Mouse (Mus musculus): Measurements from ENCODE around the gene Appl1. TPM values are rescaled to one million over a fixed set of nuclear protein-coding genes. Genes with fewer than 3 reads are reported as not detected.
A peak's percentile ranks its signal among the peaks of the same experiment; 100 is the strongest.
"Not testable (repeated sequence)": the region's sequence is repeated elsewhere in the genome, so short reads cannot be mapped to it uniquely, and the experiment has no call there.

Gene Appl1
- polyA plus RNA-seq, 1 experiment from 2014 or later, result 62.4 TPM

GRCm38 (mm10) chr14:26976212-26976611 is 5.2 kb upstream of the Appl1 start:
- 76% methylated on average over 7 of the region's 7 CpGs for WGBS
- DNase-seq (ENCODE audit: low spot score), result peak; percentile 53
- Histone ChIP-seq H3K4me3 (ENCODE audit: low read depth, low read length) (no peak overlapping the region), H3K9me3 (replicated peaks; ENCODE audit: control insufficient read depth, low read length) (peaks cover 6% of the 10 kb centered on the region), H3K4me1 (ENCODE audit: control insufficient read depth, insufficient read depth, low read length) (no peaks in the 10 kb centered on the region), H3K9ac (ENCODE audit: low read length) (no peak overlapping the region), H3K27me3 (replicated peaks; ENCODE audit: control insufficient read depth, insufficient read depth, low read length) (no peaks in the 10 kb centered on the region), H3K4me2 (ENCODE audit: low read length) (no peak overlapping the region), H3K36me3 (ENCODE audit: control insufficient read depth, insufficient read depth, low read length) (no peaks in the 10 kb centered on the region), H3K27ac (ENCODE audit: low read depth, low read length) (no peak overlapping the region)
- ATAC-seq, result no peak

DNA sequence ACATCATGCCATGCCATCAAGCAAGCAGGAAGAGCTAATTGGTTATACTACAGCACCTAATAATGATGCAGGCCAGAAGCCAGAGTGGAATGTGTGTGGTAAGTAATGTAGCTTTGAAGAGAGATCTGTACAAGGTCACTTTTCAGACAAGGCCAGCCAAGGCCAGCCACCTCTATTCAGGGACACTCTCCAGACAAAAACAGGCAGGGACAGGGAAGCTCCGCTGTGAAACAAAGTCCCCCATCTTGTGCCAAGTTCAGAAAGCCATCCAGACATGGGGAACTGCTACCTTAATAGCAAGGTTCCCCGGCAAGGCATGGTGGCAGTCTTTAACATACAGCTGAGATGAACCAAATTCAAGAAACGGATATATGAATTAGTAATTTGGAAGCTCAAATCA is 4.5 kb upstream of the Appl1 start:
- ATAC-seq, result no peak
- Histone ChIP-seq H3K27me3 (replicated peaks; ENCODE audit: control insufficient read depth, insufficient read depth, low read length) (no peaks in the 10 kb centered on the region), H3K4me3 (ENCODE audit: low read depth, low read length) (no peak overlapping the region), H3K4me1 (ENCODE audit: control insufficient read depth, insufficient read depth, low read length) (no peaks in the 10 kb centered on the region), H3K27ac (ENCODE audit: low read depth, low read length) (no peak overlapping the region), H3K36me3 (ENCODE audit: control insufficient read depth, insufficient read depth, low read length) (no peaks in the 10 kb centered on the region), H3K9me3 (replicated peaks; ENCODE audit: control insufficient read depth, low read length) (no peaks in the 10 kb centered on the region), H3K9ac (ENCODE audit: low read length) (no peak overlapping the region), H3K4me2 (ENCODE audit: low read length) (no peak overlapping the region)
- 80% methylated on average over 3 of the region's 3 CpGs for WGBS
- DNase-seq (ENCODE audit: low spot score), result no peak

- Histone ChIP-seq H3K9ac (ENCODE audit: low read length) (no peak overlapping the region), H3K4me3 (ENCODE audit: low read depth, low read length) (no peak overlapping the region), H3K36me3 (ENCODE audit: control insufficient read depth, insufficient read depth, low read length) (no peaks in the 10 kb centered on the region), H3K4me1 (ENCODE audit: control insufficient read depth, insufficient read depth, low read length) (peaks cover 6% of the 10 kb centered on the region; the same call in 1 of the 2 replicates), H3K9me3 (replicated peaks; ENCODE audit: control insufficient read depth, low read length) (no peaks in the 10 kb centered on the region), H3K27me3 (replicated peaks; ENCODE audit: control insufficient read depth, insufficient read depth, low read length) (no peaks in the 10 kb centered on the region), H3K4me2 (ENCODE audit: low read length) (no peak overlapping the region), H3K27ac (ENCODE audit: low read depth, low read length) (no peak overlapping the region)
- no peak for DNase-seq (ENCODE audit: low spot score)
- WGBS, result 86% methylated on average over 2 of the region's 2 CpGs
- ATAC-seq, result no peak
Measured at GRCm38 (mm10) chr14:26973089-26973488, 2.1 kb upstream of the Appl1 start.

DNA sequence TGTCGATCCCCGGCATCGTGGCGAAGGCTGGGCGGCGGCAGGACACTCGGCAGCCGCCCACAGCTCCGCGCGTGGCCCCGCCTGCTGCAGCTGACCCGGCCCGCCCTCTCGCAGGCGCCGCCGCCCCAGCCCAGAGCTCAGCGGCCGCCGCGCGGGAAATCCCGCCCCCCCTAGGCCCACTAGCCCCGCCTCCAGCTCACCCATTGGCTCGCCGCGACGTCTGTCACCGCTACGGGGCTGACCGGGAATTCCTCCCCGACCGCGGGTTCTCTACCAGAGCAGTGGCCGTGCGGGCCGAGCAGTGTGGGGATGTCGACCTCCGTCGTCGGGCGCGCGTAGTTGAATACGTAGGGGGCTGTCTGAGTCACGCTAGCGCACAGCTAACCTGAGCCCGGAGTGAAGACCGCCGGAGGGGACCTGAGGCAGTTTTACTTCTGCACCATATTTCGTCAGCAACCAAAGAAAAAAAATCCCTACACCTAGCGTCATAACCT is 546 bp downstream of the Appl1 start:
- ATAC-seq (peak; percentile 99), DNase-seq (ENCODE audit: low spot score) (peak; percentile 95)
- H3K27me3 ChIP-seq (replicated peaks; ENCODE audit: control insufficient read depth, insufficient read depth, low read length), result no peaks in the 10 kb centered on the region
- H3K4me3 ChIP-seq (ENCODE audit: low read depth, low read length), result peak overlapping the region; percentile 95
- peak overlapping the region; percentile 66 for H3K4me2 ChIP-seq (ENCODE audit: low read length)
- no peaks in the 10 kb centered on the region for H3K9me3 ChIP-seq (replicated peaks; ENCODE audit: control insufficient read depth, low read length)
- H3K36me3 ChIP-seq (ENCODE audit: control insufficient read depth, insufficient read depth, low read length), result no peaks in the 10 kb centered on the region
- H3K27ac ChIP-seq (ENCODE audit: low read depth, low read length), result peak overlapping the region; percentile 85
- H3K4me1 ChIP-seq (ENCODE audit: control insufficient read depth, insufficient read depth, low read length), result peaks cover 7% of the 10 kb centered on the region; the same call in 1 of the 2 replicates
- H3K9ac ChIP-seq (ENCODE audit: low read length), result peak overlapping the region; percentile 90
- WGBS, result under 1% methylated on average over 35 of the region's 53 CpGs

GRCm38 (mm10) chr14:26969856-26970407 is 1.1 kb downstream of the Appl1 start:
- WGBS, result under 1% methylated on average over 48 of the region's 62 CpGs
- H3K36me3 ChIP-seq (ENCODE audit: control insufficient read depth, insufficient read depth, low read length), result no peaks in the 10 kb centered on the region
- DNase-seq (ENCODE audit: low spot score), result peak; percentile 77

GRCm38 (mm10) chr14:26969164-26969563 is 1.9 kb downstream of the Appl1 start:
- Histone ChIP-seq H3K9ac (ENCODE audit: low read length) (peak overlapping the region; percentile 90), H3K4me1 (ENCODE audit: control insufficient read depth, insufficient read depth, low read length) (peaks cover 7% of the 10 kb centered on the region; the same call in 1 of the 2 replicates), H3K4me3 (ENCODE audit: low read depth, low read length) (peak overlapping the region; percentile 95), H3K4me2 (ENCODE audit: low read length) (peak overlapping the region; percentile 66), H3K27me3 (replicated peaks; ENCODE audit: control insufficient read depth, insufficient read depth, low read length) (no peaks in the 10 kb centered on the region), H3K27ac (ENCODE audit: low read depth, low read length) (no peak overlapping the region), H3K36me3 (ENCODE audit: control insufficient read depth, insufficient read depth, low read length) (no peaks in the 10 kb centered on the region), H3K9me3 (replicated peaks; ENCODE audit: control insufficient read depth, low read length) (no peaks in the 10 kb centered on the region)
- DNase-seq (ENCODE audit: low spot score) (no peak), ATAC-seq (no peak)
- 87% methylated on average over 3 of the region's 3 CpGs for WGBS

More at GRCm38 (mm10) chr14:26969856-26970407, 1.1 kb downstream of the Appl1 start:
- no peaks in the 10 kb centered on the region for H3K9me3 ChIP-seq (replicated peaks; ENCODE audit: control insufficient read depth, low read length)
- peak overlapping the region; percentile 95 for H3K4me3 ChIP-seq (ENCODE audit: low read depth, low read length)
- peak overlapping the region; percentile 85 for H3K27ac ChIP-seq (ENCODE audit: low read depth, low read length)
- no peaks in the 10 kb centered on the region for H3K27me3 ChIP-seq (replicated peaks; ENCODE audit: control insufficient read depth, insufficient read depth, low read length)
- ATAC-seq, result peak; percentile 86
- peak overlapping the region; percentile 66 for H3K4me2 ChIP-seq (ENCODE audit: low read length)
- peaks cover 7% of the 10 kb centered on the region; the same call in 1 of the 2 replicates for H3K4me1 ChIP-seq (ENCODE audit: control insufficient read depth, insufficient read depth, low read length)
- peak overlapping the region; percentile 90 for H3K9ac ChIP-seq (ENCODE audit: low read length)

DNA sequence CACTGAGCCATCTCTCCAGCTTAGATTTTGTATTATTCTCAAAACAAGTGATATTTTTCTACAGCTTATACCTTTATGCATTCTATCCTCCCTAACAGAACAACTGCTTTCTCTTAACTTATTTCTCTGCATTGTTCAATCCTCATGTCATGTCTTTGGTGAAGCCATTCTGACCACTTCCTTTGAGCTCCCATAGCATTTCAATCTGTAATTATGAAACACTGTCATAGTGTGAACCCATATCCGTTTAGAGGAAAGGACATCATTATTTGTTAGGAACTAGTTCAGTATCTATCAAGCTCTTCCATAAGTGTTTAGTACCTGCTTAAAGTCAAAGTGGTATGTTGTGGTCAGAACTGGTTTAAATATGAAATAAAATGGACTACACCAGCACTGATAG is 10.5 kb downstream of the Appl1 start:
- Histone ChIP-seq H3K9me3 (replicated peaks; ENCODE audit: control insufficient read depth, low read length) (no peaks in the 10 kb centered on the region), H3K9ac (ENCODE audit: low read length) (no peak overlapping the region), H3K4me3 (ENCODE audit: low read depth, low read length) (no peak overlapping the region), H3K4me2 (ENCODE audit: low read length) (no peak overlapping the region), H3K4me1 (ENCODE audit: control insufficient read depth, insufficient read depth, low read length) (no peaks in the 10 kb centered on the region), H3K27me3 (replicated peaks; ENCODE audit: control insufficient read depth, insufficient read depth, low read length) (no peaks in the 10 kb centered on the region), H3K36me3 (ENCODE audit: control insufficient read depth, insufficient read depth, low read length) (peaks cover 19% of the 10 kb centered on the region), H3K27ac (ENCODE audit: low read depth, low read length) (no peak overlapping the region)
- DNase-seq (ENCODE audit: low spot score) (no peak), ATAC-seq (no peak)
- WGBS, result 90% methylated on average over 1 of the region's 1 CpGs

DNA sequence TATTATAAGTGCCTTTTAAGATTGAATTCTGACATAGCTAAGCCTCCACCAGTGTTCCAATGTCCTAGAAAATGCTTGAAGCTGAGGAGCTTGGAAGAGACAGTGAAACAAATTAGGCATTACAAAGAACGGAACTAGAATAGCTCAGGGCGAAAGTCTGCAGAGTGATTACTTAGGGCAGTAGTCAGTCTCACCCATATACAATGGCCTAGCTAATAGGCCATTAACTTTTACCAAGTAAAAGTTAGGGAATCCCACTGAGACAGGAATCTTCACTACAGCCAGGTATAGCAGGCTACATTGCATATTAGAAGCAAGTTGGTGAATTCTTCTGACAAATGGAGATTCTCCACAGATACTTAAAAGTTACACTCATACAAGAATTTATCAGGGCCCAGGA is 14.9 kb downstream of the Appl1 start:
- 79% methylated on average over 2 of the region's 2 CpGs for WGBS

GRCm38 (mm10) chr14:26935558-26935957 is 35.5 kb downstream of the Appl1 start:
- ATAC-seq, result no peak

More for the DNA sequence above, 14.9 kb downstream of the Appl1 start:
- H3K4me1 ChIP-seq (ENCODE audit: control insufficient read depth, insufficient read depth, low read length); H3K9ac ChIP-seq (ENCODE audit: low read length); ATAC-seq; H3K27ac ChIP-seq (ENCODE audit: low read depth, low read length); DNase-seq (ENCODE audit: low spot score); H3K4me2 ChIP-seq (ENCODE audit: low read length); H3K4me3 ChIP-seq (ENCODE audit: low read depth, low read length); H3K9me3 ChIP-seq (replicated peaks; ENCODE audit: control insufficient read depth, low read length); H3K27me3 ChIP-seq (replicated peaks; ENCODE audit: control insufficient read depth, insufficient read depth, low read length): not testable (repeated sequence)
- peaks cover 25% of the 10 kb centered on the region for H3K36me3 ChIP-seq (ENCODE audit: control insufficient read depth, insufficient read depth, low read length)

More at GRCm38 (mm10) chr14:26935558-26935957, 35.5 kb downstream of the Appl1 start:
- no peak overlapping the region for H3K9ac ChIP-seq (ENCODE audit: low read length)
- no peak overlapping the region for H3K4me2 ChIP-seq (ENCODE audit: low read length)
- no peak overlapping the region for H3K4me3 ChIP-seq (ENCODE audit: low read depth, low read length)
- 96% methylated on average over 4 of the region's 4 CpGs for WGBS
- DNase-seq (ENCODE audit: low spot score), result no peak
- no peak overlapping the region for H3K27ac ChIP-seq (ENCODE audit: low read depth, low read length)
- peaks cover 19% of the 10 kb centered on the region for H3K36me3 ChIP-seq (ENCODE audit: control insufficient read depth, insufficient read depth, low read length)
- H3K27me3 ChIP-seq (replicated peaks; ENCODE audit: control insufficient read depth, insufficient read depth, low read length), result no peaks in the 10 kb centered on the region
- H3K4me1 ChIP-seq (ENCODE audit: control insufficient read depth, insufficient read depth, low read length), result no peaks in the 10 kb centered on the region
- H3K9me3 ChIP-seq (replicated peaks; ENCODE audit: control insufficient read depth, low read length), result no peaks in the 10 kb centered on the region
